Mouse (Mus musculus) colon, adult 2 months (tissue): ENCODE measurements around the gene Tmem63a. TPM values are rescaled to one million over a fixed set of nuclear protein-coding genes. Genes with fewer than 3 reads are reported as not detected.

ENCODE experiments used
- polyA plus RNA-seq: library from polyadenylated mRNA; depleted of rRNA; stranded (reverse); fragments of >200 nt; gene quantifications from 2 replicates; pipeline ENCODE4 v1.2.3, GENCODE M21; 2012; rRNA removed

Tmem63a gene
- polyA plus RNA-seq = 143 and 149 TPM in 2 replicates

GRCm38 (mm10) chr1:180942166-180943031, at the start of gene Tmem63a:
Gene Tmem63a (plus strand): TSS chr1:180942344.

DNA sequence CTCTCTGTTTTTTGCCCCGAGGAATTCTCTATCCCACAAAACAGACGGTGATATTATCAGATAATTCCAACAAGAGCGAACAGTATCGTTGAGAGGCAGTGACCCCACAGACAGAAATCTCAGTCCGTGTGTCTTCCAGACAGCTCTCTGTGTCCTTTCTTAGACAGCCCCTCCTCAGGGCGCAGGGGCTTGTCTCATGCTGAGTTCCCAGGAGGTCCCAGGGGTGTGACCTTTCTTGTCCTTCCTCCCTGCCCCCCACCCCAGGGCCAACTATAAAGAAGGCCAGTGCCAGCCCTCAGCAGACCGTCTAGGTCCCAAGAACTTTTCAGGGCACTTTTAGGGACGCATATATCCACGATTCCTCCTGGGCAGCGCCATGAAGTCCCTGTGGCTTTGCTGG, 49.3 kb upstream of the Tmem63a start, which contains the start of gene Lefty2:
Gene Lefty2, plus strand, starts transcription at position 301 of the 400 bp plus-strand sequence.

DNA sequence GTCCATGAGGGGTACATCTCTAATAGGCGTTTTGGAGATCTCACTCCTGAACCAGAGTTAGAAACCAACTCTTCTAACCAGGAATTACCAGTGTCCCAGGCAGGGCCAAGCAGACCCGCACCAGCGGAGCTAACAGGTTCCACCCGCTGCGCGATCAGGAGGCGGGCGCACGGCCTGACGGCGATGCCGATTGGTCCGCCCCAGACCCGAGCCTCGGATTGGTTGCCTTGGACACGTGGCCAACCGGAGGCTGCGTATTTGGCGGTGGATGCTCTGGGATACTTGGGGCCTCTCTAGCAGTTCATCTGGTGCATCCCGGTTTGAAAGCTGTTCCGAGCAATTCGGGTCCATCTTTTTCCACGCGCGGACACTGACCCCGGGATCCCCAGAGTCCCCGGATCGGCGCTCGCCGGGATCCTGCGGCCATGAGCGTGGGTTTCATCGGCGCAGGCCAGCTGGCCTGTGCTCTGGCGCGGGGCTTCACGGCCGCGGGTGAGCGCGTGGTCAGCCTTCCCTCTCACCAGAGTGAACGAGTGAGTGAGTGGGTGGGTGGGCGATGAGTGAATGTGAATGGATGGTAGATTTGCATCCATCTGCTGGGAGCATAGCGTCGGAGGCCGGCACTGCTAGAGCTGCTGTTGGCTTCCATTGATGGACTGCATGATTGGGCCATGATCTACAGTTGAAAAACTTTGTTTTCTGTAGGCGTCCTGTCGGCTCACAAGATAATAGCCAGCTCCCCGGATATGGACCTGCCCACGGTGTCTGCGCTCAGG, 37.9 kb upstream of the Tmem63a start, which contains the start of gene Pycr2:
Gene Pycr2, plus strand, starts transcription at position 255 of the 776 bp plus-strand sequence.

DNA sequence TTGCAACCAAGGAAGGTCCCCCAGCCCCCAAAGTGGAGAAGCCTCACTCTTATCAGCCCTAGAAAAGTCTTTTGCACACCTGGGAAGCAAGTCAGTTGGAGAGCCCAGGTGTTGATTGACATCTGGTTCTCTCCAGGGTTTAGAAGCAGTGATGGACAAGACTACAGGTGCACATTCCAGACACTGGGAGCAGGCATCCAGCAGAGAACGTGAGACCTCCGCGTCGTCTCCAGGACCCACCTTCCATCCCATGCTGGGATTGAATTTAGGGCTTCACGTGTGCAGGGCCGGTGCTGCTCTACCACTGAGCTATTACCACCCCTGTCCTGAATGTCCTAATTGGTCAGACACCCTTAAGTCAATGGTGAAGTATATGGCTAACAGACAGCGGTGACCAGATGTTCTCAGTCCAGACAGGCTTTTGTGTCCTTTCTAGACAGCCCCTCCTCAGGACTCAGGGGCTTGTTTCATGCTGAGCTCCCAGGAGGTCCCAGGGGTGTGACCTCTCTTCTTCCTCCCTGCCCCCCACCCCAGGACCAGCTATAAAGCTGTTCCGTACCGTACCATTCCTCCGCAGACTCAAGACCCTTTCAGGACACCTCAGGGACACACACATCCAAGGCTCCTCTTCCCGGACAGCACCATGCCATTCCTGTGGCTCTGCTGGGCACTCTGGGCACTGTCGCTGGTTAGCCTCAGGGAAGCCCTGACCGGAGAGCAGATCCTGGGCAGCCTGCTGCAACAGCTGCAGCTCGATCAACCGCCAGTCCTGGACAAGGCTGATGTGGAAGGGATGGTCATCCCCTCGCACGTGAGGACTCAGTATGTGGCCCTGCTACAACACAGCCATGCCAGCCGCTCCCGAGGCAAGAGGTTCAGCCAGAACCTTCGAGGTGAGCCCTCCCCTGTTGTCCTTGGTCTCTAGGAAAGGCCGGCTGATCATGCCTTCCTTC, 7.4 kb upstream of the Tmem63a start, which contains the start of gene Lefty1:
Gene Lefty1, plus strand, starts transcription at position 556 of the 953 bp plus-strand sequence.

DNA sequence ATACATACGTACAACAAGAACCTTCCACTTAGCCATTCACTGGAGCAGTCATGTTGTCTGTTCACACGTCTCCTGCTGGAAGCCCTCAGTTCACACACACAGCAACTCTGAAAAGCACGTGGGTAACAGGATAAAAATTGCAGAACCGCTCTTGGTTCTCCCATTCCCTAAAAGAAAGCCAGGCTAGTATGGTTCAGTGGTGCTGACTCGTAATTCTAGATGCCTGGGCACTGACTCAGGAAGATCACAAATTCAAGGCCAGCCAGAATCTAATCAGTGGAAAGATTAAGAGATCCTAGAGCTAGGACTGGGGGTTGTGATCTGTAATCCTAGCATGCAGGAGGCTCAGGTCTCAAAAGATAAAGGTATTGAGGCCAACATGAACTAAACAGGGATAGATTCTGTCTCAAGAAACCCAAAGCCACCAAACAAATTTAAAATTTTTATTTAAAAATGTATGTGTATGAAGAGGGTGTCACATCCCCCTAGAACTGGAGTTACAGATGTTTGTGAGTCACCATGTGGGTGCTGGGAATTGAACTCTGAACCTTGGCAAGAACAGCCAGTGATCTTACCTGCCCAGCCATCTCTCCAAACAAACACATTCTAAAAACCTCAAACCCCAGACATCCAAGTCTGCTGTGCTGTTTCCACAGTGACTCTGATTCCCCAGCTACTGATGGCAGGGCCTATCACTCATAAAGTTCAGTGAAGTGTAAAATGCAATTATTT, 78.8 kb downstream of the Tmem63a start, which contains the start of gene Ephx1:
Gene Ephx1, minus strand, starts transcription at position 149 of the 732 bp plus-strand sequence.

Other genes with a start within 250 kb of the Tmem63a start
- gene Mixl1, start 245.3 kb upstream of the Tmem63a start, polyA plus RNA-seq = 0.13 TPM in 1 of 2 replicates, not detected in the other
- gene Acbd3, start 216.3 kb upstream of the Tmem63a start, polyA plus RNA-seq = 19.5 and 20.2 TPM in 2 replicates
- gene H3f3a, start 128.4 kb upstream of the Tmem63a start, polyA plus RNA-seq = 239 and 316 TPM in 2 replicates
- gene Sde2, start 91.2 kb upstream of the Tmem63a start, polyA plus RNA-seq = 5.8 and 6.5 TPM in 2 replicates
- not detected in 2 replicates for gene Lefty2, start 49.2 kb upstream of the Tmem63a start, polyA plus RNA-seq
- gene Pycr2, start 38.1 kb upstream of the Tmem63a start, polyA plus RNA-seq = 47.6 and 53.9 TPM in 2 replicates
- 24.5 and 35.0 TPM in 2 replicates for gene Lefty1, start 7.3 kb upstream of the Tmem63a start, polyA plus RNA-seq
- gene Ephx1, start 78.6 kb downstream of the Tmem63a start, polyA plus RNA-seq = 22.7 TPM in 2 replicates
- not detected in 2 replicates for gene 9130409I23Rik, start 108.9 kb downstream of the Tmem63a start, polyA plus RNA-seq
- gene Nvl, start 201.9 kb downstream of the Tmem63a start, polyA plus RNA-seq = 5.4 and 5.9 TPM in 2 replicates
- 11.2 and 13.1 TPM in 2 replicates for gene Cnih4, start 202.3 kb downstream of the Tmem63a start, polyA plus RNA-seq